Mouse (Mus musculus): ENCODE measurements around the gene Olfr593.
"Not testable (repeated sequence)": the region's sequence is repeated elsewhere in the genome, so short reads cannot be mapped to it uniquely, and the experiment has no call there.

Gene Olfr593

DNA sequence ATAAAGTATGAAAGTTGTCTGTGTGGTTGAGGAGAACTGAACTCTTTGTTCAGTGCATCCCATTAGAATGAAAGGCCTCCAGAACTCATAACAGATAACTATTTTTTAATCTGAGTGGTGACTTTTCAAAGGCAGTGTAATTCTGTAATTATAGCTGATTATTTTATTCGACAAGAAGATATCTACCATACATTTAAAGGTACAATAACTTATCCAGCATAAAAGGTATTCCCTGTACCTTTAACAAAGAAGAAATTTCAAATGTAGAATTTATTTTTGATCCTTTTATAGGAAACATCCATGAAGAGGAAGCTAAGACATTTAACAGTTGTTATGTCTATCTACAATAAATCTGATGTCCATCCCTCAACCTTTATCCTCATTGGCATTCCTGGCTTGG, at the start of gene Olfr593:
TSS of gene Olfr593 (plus strand) at position 301 of the 400 bp plus-strand sequence.
- DNase-seq (ENCODE audit: low spot score) = no peak

DNA sequence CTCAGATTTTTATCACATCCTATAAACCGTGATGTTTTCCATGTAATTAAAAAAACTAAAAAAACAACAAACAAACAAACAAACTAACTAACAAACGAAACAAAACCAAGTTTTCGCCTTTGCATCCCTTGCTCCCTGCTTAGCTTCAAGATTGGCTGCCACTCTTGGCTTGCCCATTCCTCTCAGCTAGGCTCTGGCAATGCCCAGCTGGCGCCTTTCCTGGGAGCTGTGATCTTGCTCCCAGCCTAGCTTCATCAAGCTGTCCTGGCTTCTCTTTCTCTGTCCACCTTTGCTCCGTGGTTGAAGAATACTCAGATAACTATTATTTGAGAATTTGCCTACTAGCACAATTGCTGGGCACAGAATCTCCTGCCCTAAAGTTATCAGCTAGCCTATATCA, 42.0 kb upstream of the Olfr593 start:
- no peak for DNase-seq (ENCODE audit: low spot score)

DNA sequence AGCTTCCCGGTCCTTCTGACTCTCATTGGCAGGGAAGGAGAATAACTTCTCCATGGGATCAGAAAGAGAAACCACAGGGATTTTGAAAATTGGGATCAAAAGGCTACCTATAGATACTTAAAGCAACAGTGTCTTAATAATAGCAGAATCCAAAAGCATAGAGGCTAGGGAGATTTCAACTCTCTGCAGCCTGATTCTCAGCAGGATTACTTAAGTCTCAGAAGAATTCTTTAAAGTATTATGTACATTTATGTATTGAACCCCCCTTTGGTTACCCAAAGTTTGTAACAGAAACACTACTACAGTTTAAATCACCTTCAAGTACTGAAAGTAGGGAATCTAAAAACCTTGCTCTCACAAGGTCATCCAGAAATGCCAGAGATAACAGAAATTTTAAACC, 33.4 kb upstream of the Olfr593 start, which contains the start of gene Olfr591:
TSS of gene Olfr591 (minus strand) at position 101 of the 400 bp plus-strand sequence.
- no peak for DNase-seq (ENCODE audit: low spot score)

DNA sequence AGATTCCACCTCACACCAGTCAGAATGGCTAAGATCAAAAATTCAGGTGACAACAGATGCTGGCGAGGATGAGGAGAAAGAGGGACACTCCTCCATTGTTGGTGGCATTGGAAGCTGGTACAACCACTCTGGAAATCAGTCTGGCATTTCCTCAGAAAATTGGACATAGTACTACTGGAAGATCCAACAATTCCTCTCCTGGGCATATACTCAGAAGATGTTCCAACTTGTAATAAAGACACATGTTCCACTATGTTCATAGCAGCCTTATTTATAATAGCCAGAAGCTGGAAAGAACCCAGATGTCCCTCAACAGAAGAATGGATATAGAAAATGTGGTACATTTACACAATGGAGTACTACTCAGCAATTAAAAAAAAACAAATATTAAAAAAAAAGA, 27.2 kb upstream of the Olfr593 start, which contains the start of gene Olfr592:
TSS of gene Olfr592 (plus strand) at position 301 of the 400 bp plus-strand sequence.
- not testable (repeated sequence) for DNase-seq (ENCODE audit: low spot score)

DNA sequence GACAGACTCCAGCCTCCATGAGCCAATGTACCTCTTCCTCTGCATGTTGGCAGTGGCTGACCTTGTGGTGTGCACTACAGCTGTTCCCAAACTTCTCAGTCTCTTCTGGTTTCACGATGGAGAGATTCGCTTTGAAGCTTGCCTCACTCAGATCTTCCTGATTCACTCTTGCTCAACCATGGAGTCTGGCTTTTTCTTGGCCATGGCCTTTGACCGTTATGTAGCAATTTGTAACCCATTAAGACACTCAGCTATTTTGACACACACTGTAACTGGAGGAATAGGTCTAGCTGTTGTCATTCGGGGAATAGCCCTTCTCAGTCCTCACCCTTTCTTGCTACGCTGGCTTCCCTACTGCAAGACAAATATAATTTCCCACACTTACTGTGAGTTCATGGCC, 388 bp downstream of the Olfr593 start:
- DNase-seq (ENCODE audit: low spot score) = not testable (repeated sequence)

DNA sequence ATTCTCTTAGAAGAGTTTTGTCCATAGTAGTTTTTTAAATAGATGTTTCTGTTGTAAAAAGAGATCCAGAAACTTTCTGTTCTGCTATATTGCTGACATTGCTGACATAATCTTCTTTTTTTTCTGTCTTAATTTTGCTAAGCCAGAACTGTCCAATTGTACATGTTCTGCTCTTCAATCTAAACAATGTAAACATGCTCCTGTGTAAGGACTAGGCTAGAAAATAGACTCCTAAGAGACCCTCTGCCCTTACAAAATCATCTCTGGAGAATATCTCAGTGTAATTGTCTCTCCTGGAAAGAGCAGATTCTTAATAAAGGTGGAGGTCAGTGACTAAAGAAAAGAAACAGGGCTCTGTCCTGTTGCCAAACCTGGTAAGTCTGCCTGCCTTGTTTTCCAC, 5.0 kb downstream of the Olfr593 start, which contains the start of gene Olfr594:
TSS of gene Olfr594 (plus strand) at position 301 of the 400 bp plus-strand sequence.
- DNase-seq (ENCODE audit: low spot score) = no peak

DNA sequence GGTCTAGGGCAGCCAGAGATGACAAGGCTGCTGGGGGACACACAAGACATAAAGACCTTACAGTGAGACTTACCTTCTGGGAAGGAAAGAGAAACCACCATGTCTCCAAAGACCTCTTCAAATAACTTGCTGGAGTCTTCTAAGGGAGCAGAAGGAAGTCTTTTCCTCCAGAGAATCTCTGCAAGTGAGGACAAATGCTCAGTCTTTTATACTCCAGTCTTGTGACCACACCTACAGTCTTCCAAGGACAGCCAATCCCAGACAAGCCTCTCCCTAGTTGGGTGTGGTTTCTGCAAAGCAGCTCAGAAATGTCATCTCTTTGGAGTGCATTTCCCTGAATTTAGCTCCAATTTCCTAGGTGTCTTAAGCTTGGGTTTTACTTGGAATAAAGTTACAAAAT, 40.7 kb downstream of the Olfr593 start, which contains the start of gene Usp17ld:
TSS of gene Usp17ld (minus strand) at position 101 of the 400 bp plus-strand sequence.
- DNase-seq (ENCODE audit: low spot score) = not testable (repeated sequence)

Measured in urinary bladder, postnatal 14 days (tissue).